Mouse (Mus musculus) retina, adult 2 months (tissue): ENCODE measurements around the gene Yes1.
"Not testable (repeated sequence)": the region's sequence is repeated elsewhere in the genome, so short reads cannot be mapped to it uniquely, and the experiment has no call there.

Experiments
- DNase-seq: peaks from one replicate; pipeline ENCODE4 v3.0.0-alpha.2; 2012; ENCODE audit warnings: low read depth, low spot score

The Yes1 gene

DNA sequence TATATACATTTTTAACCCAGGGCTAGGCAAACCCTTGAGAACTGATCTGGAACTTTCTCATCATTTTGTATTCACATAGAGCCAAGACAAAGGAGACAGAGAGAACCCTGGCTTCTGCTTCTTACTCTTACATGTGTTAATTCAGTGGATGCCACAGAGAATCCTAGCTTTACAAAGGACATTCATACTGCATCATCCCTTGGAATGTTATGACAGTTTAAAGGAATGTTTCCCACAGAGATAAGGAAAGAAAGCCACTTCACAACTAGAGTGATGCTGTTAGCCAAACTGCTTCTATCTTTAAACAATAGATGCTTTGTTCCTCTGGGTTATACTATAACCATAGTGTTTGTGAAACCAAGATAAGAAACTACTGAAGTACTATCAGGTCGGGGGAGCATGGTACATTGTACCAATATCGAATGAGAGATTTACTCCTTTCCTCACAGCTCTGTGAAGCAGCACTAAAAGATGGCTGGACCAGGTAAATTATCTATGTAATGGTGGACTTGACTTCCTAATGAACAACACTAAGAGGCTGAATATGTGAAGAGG, 95.3 kb downstream of the Yes1 start:
- DNase-seq, result no peak

- DNase-seq, result no peak
These were observed 100.5 kb downstream of the Yes1 start for GRCm38 (mm10) chr5:32711485-32711884.

DNA sequence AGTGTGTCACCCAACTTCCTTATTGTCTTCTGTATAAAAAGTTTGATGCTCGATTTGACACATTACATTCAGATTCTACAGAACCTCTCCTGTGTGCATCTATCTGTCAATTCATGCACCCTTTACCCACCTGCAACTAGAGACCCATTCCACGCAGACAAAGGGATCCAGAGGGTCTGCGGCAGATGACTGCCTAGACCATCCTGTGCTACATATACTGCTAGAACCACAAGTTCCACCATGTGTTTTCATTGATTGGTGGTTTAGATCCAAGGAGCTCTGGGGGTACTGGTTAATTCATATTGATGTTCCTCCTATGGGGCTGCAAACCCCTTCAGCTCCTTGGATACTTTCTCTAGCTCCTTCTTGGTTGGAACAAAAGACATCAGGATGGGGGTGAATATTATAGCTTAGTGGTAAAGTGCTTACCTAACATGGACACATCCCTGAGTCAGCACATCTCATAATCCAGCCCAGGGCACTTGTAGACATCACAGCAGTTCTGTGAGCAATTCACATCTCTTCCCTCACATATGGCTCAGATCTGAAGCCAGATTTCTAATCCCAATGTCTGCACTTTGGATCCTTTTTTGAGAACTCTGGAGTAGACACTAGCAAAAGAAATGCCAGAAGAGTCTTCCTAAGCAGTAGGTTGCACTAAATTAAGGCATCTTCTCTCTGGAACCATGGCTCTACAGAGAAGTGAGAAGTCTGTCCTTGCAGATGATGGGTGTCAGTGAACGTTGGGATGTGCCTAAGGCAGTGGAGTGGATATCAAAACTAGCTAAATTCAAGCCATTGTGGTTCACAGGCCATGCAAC, 101.5 kb downstream of the Yes1 start:
- DNase-seq, result no peak

GRCm38 (mm10) chr5:32713042-32713702, 102.2 kb downstream of the Yes1 start:
- DNase-seq, result no peak

- peak; percentile 98 for DNase-seq
These were observed 102.9 kb downstream of the Yes1 start for GRCm38 (mm10) chr5:32713703-32714467.

- no peak for DNase-seq
These were observed 106.8 kb downstream of the Yes1 start for GRCm38 (mm10) chr5:32717726-32718125.

DNA sequence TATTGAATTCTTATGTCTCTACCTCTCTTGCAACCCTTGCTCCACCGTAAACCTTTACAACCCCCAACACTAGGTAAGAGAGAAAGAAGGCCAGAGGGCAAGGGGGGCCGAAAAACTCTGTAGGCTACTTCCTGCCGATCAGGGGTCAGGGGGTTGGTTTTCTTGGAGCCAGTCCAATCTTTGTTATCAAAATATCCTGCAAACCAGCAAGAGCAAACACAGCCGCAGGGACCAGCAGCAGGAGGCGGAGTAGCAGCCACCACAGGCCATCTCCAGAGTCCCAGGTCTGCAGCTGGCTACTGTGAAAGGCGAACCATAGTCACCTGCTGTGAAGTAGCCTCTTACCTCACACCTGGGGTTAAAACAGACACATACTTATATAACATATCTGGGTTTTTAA, 107.9 kb downstream of the Yes1 start:
- DNase-seq, result no peak

DNA sequence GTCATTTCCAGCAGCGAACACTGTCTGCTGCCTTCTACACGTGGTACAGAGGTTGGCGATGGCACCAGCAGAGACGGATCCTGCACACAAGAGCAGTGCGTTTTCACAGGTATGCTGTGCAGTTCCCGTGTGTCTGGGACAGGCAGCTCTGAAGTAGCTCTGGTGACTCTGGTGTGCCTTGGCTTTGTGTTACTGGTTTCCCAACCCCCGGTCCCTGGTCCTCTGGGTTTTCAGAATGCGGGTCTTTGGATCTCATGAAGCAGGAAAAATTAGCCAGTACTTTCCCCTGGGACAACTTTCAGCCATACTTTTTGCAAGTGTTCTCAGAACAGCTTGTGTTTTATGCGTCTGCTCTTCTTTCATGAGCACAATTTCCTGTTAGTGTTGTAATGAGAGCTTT, 109.4 kb downstream of the Yes1 start:
- DNase-seq, result no peak

GRCm38 (mm10) chr5:32721316-32721715, 110.3 kb downstream of the Yes1 start:
- no peak for DNase-seq

GRCm38 (mm10) chr5:32722263-32722662, 111.3 kb downstream of the Yes1 start:
- no peak for DNase-seq

DNA sequence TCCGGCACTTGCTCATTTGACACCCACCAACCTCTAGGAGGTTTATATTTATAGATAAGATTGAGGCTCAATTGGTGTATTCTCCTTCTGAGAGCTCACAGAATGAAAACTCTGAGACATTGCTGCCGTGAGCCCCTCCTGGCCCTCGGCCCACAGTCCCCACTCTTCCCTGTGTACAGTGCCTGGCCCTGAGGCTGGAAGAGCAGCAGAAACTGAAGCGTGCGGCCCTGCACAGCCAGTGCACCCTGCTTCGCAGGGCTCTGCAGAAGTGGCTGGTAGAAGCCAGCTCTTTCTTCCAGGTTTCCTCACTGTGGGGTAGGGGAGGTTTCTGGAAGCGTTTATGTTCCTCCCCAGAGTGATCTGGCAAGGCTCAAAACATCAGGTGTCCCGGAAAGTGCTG, 111.7 kb downstream of the Yes1 start:
- not testable (repeated sequence) for DNase-seq

DNA sequence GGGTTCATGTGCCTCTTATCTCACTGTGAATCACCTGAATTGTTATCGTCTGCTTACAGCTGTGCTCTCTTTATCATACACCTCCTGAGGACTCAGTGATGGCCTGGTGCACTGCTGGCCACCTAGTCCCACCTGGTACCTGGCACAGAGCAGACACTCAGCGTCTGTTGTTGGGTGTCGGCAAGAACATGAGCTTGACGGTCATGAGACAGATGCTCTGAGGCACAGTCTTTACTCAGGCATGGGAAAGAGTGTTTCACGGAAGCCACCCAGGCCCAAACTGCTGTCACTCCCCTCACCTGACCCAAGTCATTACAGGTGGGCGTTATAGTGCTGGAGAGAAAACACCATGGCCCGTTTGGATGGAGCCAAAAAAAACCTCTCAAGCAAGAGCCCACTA, 113.0 kb downstream of the Yes1 start:
- DNase-seq, result no peak

- not testable (repeated sequence) for DNase-seq
These were observed 114.4 kb downstream of the Yes1 start for GRCm38 (mm10) chr5:32725397-32725796.

GRCm38 (mm10) chr5:32728300-32728699, 117.3 kb downstream of the Yes1 start:
- no peak for DNase-seq

- DNase-seq, result no peak
These were observed 117.9 kb downstream of the Yes1 start for GRCm38 (mm10) chr5:32728851-32729250.

GRCm38 (mm10) chr5:32733892-32734291, 122.9 kb downstream of the Yes1 start:
- not testable (repeated sequence) for DNase-seq

- DNase-seq, result no peak
These were observed 124.8 kb downstream of the Yes1 start for GRCm38 (mm10) chr5:32735779-32736178.
